In the genomic region with DNA sequence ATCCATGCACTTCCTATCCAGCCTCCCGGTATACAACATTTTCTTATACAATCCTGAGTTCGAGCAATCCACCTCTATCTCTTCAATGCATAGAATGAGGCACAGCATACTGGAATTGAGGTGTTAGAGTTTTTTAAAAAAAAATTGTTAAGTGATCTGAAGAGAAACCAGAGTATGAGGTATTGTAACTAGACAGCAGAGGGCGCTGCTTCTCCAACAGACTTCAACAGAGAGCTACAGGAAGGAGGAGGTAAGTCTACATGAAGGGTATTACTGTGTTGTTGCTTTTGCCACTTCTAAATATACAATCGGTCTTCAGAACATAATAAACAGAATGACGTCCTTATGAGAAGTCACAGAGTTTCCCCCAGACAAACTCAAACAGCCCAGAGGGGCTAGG, we compare ENCODE assay signal across 8 mouse cellular contexts.
DNase-seq lines count a peak whose midpoint lies in the region; ATAC-seq and TF ChIP-seq lines count a peak whose summit lies in the region.

No protein-coding gene starts in this region.

- H3K4me3 ChIP-seq in hindbrain, embryonic 11.5 days (ENCODE audit: low read depth, low read length) = no peak overlapping the region
- no peak overlapping the region for H3K4me3 ChIP-seq in hindbrain, embryonic 12.5 days
- no peak overlapping the region for H3K4me3 ChIP-seq in thymus, adult 2 months (ENCODE audit: control insufficient read depth, insufficient read depth, low read length)
- no peak overlapping the region for H3K4me3 ChIP-seq in hindbrain, postnatal 0 days (ENCODE audit: low read length)

- DNase-seq in hindbrain, embryonic 11.5 days (ENCODE audit: low spot score) = peak; percentile 76
- DNase-seq in thymus, adult 2 months = peak; percentile 27
- DNase-seq in thymus, adult 18-20 months = no peak
- DNase-seq in hindbrain, postnatal 0 days (ENCODE audit: low spot score) = peak; percentile 88
- peak; percentile 62 for DNase-seq in thymus, postnatal 4 days
- no peak for DNase-seq in cerebellum, adult 9-10 months
- DNase-seq in urinary bladder, postnatal 25 days (ENCODE audit: low spot score) = no peak

- no peak for TF ChIP-seq CTCF in thymus, adult 2 months (IDR thresholded peaks at IDR 0.05; ENCODE audit: borderline replicate concordance, control insufficient read depth, extremely low read depth, insufficient read depth, low read length, poor library complexity)
- TF ChIP-seq CTCF in hindbrain, postnatal 0 days (IDR thresholded peaks at IDR 0.05; ENCODE audit: low read depth) = peak; percentile 81

- H3K27ac ChIP-seq in hindbrain, embryonic 11.5 days (ENCODE audit: low read depth, low read length) = no peak overlapping the region
- no peak overlapping the region for H3K27ac ChIP-seq in hindbrain, embryonic 12.5 days
- no peak overlapping the region for H3K27ac ChIP-seq in thymus, adult 2 months (ENCODE audit: control insufficient read depth, insufficient read depth, low read length)
- no peak overlapping the region for H3K27ac ChIP-seq in hindbrain, postnatal 0 days

- no peak overlapping the region for H3K9ac ChIP-seq in hindbrain, embryonic 11.5 days (ENCODE audit: low read depth, low read length)
- no peak overlapping the region for H3K9ac ChIP-seq in hindbrain, embryonic 12.5 days
- H3K9ac ChIP-seq in hindbrain, postnatal 0 days (replicated peaks; ENCODE audit: low read length) = no peak overlapping the region

- no peak overlapping the region for H3K4me2 ChIP-seq in hindbrain, embryonic 11.5 days (replicated peaks; ENCODE audit: low read depth, low read length)
- no peak overlapping the region for H3K4me2 ChIP-seq in hindbrain, embryonic 12.5 days (replicated peaks)
- H3K4me2 ChIP-seq in hindbrain, postnatal 0 days (ENCODE audit: low read depth, low read length) = no peak overlapping the region

- 66% methylated on average over 5 of the region's 5 CpGs for WGBS in hindbrain, embryonic 11.5 days
- WGBS in hindbrain, embryonic 12.5 days = 62% methylated on average over 5 of the region's 5 CpGs
- WGBS in thymus, adult 2 months = 80% methylated on average over 5 of the region's 5 CpGs
- WGBS in hindbrain, postnatal 0 days = 58% methylated on average over 5 of the region's 5 CpGs

- no peaks in the 10 kb centered on the region for H3K36me3 ChIP-seq in hindbrain, embryonic 11.5 days (ENCODE audit: control insufficient read depth, insufficient read depth, low read length)
- H3K36me3 ChIP-seq in hindbrain, embryonic 12.5 days = no peaks in the 10 kb centered on the region
- no peaks in the 10 kb centered on the region for H3K36me3 ChIP-seq in thymus, adult 2 months (ENCODE audit: control insufficient read depth, insufficient read depth, low read length)
- H3K36me3 ChIP-seq in hindbrain, postnatal 0 days (ENCODE audit: insufficient read depth, low read length) = no peaks in the 10 kb centered on the region

- H3K9me3 ChIP-seq in hindbrain, embryonic 11.5 days (ENCODE audit: control insufficient read depth, low read length) = no peaks in the 10 kb centered on the region
- no peaks in the 10 kb centered on the region for H3K9me3 ChIP-seq in hindbrain, embryonic 12.5 days (replicated peaks)
- H3K9me3 ChIP-seq in hindbrain, postnatal 0 days (ENCODE audit: low read length) = no peaks in the 10 kb centered on the region

- ATAC-seq in hindbrain, embryonic 11.5 days (ENCODE audit: low FRiP score) = no peak
- no peak for ATAC-seq in hindbrain, embryonic 12.5 days (ENCODE audit: low FRiP score)
- ATAC-seq in hindbrain, postnatal 0 days = peak; percentile 65; the same call in 1 of the 2 replicates

- TF ChIP-seq POLR2A in thymus, adult 2 months (IDR thresholded peaks at IDR 0.05; ENCODE audit: control insufficient read depth, extremely low read depth, insufficient read depth, low read length, poor library complexity) = no peak

- H3K27me3 ChIP-seq in hindbrain, embryonic 11.5 days (ENCODE audit: control insufficient read depth, insufficient read depth, low read length) = no peaks in the 10 kb centered on the region
- no peaks in the 10 kb centered on the region for H3K27me3 ChIP-seq in hindbrain, embryonic 12.5 days
- no peaks in the 10 kb centered on the region for H3K27me3 ChIP-seq in thymus, adult 2 months (ENCODE audit: control insufficient read depth, insufficient read depth, low read length)
- no peaks in the 10 kb centered on the region for H3K27me3 ChIP-seq in hindbrain, postnatal 0 days (ENCODE audit: insufficient read depth, low read length)

- peaks cover 9% of the 10 kb centered on the region for H3K4me1 ChIP-seq in hindbrain, embryonic 11.5 days (replicated peaks; ENCODE audit: control insufficient read depth, insufficient read depth, low read length)
- H3K4me1 ChIP-seq in hindbrain, embryonic 12.5 days = peaks cover 51% of the 10 kb centered on the region
- H3K4me1 ChIP-seq in thymus, adult 2 months (replicated peaks; ENCODE audit: control insufficient read depth, insufficient read depth, low read length) = no peaks in the 10 kb centered on the region
- peaks cover 6% of the 10 kb centered on the region; the same call in 1 of the 2 replicates for H3K4me1 ChIP-seq in hindbrain, postnatal 0 days (ENCODE audit: insufficient read depth, low read length)

Comparison
In these comparisons a context has a peak if more than half of its experiments do, and no peak if none do; other contexts are left out.
1. DNase-seq: peak in hindbrain, embryonic 11.5 days (single experiment), thymus, adult 2 months (single experiment), hindbrain, postnatal 0 days (single experiment) and thymus, postnatal 4 days (single experiment); none in thymus, adult 18-20 months (0 of 2), cerebellum, adult 9-10 months (single experiment) and urinary bladder, postnatal 25 days (single experiment).